Mouse (Mus musculus): ENCODE measurements around the gene Btbd7.

Gene Btbd7

DNA sequence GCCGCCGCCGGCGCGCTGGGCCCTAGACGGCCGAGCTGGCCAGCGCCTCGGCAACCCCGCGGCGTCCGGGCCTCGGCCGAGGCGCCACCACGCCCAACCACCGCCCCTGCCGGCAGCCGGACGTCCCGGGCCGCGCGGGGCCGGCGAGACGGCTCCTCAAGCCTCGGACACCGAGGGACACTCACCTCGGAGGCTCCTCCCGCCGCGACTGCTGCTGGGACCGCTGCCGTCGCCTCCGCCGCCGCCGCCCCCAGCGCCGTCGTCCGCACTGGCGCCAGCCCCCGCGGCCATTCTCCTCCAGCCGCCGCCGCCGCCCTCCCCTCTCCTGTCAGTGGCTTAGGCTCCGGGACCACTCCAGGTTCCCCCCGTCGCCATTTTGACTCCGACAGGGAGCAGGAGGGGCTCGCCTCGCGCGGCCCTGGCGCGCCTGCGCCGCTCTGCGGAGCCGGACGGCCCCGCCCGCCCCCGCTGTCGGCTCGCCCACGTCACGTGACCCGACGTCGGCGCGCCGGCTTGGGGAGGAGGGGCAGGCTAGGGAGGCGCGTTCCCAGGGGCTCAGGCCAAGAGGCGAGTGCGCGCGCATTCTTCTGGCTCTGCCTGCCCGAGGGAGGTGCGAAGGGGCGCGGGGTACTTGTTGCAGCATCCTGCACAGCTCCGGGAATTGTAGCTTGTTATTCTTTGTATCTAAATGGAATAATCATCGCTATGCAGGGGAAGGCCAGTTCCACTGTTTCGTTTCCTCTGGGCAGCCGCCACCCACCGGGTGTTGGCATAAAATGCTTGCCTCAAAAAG lies at the start of gene Btbd7:
TSS of gene Btbd7 (minus strand) at position 441 of the 793 bp plus-strand sequence.
- peak; percentile 96 for DNase-seq (ENCODE audit: low read depth, low spot score)

DNA sequence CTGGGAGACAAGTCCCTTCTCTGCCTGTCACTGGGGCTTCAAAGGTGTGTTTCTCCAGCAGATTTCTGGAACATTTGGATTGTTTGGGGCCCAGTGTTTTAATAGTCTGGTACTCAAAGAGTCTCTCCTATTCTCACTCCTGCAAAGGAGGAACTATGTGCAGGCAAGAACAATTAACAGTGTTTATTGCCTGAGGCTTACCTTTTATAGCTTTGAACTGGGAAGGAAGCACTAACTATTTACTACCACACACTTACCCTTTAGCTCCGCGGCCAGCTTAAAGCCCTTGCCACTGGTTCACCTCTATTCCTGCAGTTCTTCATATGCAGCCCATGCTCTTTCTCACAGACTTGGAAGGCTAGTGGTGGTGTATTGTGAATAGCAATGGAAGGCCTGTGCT lies 37.8 kb upstream of the Btbd7 start:
- no peak for DNase-seq (ENCODE audit: low read depth, low spot score)

DNA sequence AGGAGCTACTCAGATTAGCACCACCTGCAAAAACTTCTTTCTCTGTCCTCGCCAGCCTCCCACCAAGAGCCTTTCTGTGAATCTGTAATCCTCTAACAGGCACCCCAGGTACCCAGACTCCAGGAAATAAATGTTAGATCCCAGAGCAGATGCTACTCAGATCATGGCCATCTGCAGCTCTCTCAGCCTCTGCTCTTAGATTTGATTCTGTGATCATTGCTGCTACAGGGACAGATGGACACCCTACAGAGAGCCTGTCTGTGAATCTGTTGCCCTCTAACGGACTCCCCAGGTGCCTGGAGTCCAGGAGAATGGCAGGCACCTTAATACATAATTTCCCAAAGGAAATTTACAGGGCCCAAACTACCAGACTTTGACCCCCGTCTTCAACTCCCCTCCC lies 29.9 kb upstream of the Btbd7 start:
- DNase-seq (ENCODE audit: low read depth, low spot score), result no peak

DNA sequence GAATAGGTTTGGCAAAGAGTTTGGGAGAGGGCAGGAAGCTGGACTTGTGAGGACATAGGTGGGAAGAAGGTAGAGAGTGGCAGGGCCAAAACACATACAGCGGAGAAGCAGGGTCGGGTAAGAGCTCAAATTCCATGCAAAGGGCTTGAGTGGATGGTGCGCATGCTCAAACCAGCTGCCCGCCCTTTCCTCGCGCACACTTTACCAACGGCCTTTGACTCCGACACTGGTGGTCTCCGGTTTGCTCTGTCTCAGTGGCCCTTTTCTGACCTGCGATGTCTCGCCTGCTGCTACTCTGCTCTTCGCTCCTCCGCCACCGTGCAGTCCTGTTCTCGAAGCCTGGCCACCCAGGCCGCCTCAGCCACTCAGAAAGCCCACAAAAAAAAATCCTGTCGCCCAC lies 20.8 kb upstream of the Btbd7 start, which contains the start of gene Cox8c:
TSS of gene Cox8c (plus strand) at position 226 of the 400 bp plus-strand sequence.
- no peak for DNase-seq (ENCODE audit: low read depth, low spot score)

DNA sequence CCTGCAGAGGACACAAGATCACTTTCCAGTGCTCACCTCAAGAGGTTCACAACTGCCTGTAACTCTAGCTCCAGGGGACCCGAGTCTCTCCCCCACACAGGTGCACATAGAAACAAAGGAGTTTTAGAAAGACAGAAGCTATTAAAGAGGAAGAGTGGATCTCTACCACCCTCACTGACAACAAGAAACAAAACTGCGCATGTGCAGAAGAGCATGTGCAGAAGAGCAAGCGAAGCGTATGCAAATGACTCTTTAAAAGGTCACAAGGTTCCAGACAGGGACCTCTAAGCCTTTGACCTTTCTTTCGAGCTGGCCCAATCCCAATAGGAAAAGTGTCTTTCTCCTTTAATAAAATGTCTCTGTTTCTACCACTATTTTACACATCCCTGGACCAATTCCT lies 10.3 kb upstream of the Btbd7 start:
- no peak for DNase-seq (ENCODE audit: low read depth, low spot score)

DNA sequence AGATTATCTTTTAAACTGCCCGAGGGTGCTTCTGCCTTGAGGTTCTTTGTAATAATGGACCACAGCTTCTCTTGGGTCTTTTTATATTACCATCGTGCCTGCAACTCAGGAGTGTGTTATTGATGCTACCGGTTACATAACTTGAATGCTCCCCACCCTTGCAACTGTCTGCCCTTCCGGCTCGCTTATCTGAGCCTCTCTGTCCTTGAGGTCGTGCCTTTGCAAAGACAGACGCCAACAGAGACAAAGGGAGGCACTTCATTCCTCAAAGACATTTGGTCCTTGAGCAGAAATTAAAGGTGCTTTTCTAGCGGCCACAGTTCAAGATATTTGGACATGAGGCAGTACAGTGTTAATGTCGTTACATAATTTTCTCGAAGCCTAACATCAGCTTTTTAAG lies 9.1 kb upstream of the Btbd7 start:
- no peak for DNase-seq (ENCODE audit: low read depth, low spot score)

DNA sequence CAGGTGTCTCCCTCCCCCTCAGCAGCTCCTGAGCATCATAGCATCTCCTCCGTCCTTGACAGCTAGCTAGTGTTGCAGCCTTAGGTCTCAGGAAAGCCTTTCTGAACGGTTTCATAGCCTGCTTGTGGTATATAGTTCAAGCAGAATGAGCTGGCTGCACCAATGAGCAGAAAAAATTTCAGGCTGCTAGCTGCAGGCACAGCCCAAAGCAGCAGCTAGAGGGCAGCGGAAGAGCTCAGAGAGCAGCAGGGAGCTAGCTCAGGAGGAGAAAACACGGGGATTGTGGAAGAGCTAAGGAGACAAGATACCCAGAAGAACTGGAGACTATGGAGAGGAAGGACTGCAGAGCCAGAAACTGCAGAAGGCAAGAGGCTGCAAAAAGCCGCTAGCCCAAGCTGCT lies 7.5 kb upstream of the Btbd7 start:
- no peak for DNase-seq (ENCODE audit: low read depth, low spot score)

DNA sequence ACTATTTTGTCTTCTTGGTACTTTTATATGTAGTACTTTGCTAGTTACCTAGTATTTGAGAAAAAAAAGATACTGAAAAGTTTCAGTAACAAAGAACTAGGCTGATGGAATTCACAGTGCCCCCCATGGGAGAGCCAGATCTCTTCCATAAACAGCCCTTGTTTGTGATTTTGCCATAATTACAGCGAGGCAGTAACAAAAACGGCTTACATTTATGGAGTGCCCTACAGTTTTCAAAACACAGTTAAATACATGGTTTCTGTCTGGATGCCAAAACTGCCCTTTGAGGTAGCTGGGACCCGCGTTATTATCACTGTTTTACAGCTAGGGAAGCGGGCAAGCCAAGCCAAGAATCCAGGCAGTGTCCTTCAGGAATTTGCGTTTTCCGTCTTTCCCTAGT lies 630 bp upstream of the Btbd7 start:
- DNase-seq (ENCODE audit: low read depth, low spot score), result no peak

DNA sequence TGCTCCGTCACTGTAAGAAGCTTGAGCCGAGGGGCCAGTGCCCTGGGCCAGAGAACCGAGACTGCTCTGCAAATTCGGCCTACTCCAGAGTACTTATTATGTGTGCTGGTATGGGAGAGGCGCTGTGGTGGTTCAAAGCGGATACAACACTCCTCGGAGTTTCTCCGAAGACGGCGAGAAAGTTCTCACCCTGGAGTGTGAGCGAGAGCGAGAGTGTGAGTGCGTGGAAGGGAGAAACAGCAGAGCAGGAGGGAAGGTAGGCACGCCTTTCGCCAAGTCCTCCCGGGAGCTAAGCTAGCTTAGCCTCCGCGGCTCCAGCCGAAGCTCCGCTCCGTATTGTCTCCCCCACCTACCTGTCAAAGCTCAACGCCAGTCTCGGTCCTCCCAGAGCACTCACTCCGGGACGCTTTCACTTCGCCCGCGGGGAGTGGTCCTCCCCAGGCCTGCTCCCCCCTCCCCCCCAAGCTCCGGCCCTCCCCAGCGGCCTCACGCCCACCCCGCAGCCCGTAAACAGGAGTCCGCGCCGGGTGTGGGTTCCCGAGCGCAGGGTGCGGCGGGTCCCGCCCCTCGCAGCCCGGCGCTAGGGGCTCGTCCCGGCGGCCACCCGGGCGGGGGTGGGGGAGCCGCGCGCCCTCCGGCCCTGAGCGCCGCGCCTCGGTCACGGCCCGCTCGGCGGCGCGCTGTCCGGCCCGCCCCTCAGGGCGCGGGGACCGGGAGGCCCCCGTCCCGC lies 805 bp downstream of the Btbd7 start:
- DNase-seq (ENCODE audit: low read depth, low spot score), result peak; percentile 68

DNA sequence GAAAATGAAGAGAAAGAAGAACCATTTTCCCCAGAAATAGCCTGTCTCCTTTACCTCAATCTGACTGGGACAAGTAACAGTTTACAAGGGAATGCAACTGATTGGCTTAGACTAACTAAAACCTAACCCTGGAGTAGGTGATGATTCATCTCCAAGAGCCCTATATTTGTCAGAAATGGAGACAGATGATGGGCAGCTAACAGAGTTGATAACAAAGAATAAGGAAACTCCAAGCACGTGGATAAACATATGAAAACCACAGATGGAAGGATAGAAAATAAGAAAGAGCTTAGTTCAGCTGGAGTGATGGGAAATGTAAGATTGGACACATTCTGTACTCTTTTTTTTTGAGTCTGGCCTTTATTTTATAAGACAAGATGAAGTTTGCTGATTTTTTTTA lies 7.7 kb downstream of the Btbd7 start:
- no peak for DNase-seq (ENCODE audit: low read depth, low spot score)

DNA sequence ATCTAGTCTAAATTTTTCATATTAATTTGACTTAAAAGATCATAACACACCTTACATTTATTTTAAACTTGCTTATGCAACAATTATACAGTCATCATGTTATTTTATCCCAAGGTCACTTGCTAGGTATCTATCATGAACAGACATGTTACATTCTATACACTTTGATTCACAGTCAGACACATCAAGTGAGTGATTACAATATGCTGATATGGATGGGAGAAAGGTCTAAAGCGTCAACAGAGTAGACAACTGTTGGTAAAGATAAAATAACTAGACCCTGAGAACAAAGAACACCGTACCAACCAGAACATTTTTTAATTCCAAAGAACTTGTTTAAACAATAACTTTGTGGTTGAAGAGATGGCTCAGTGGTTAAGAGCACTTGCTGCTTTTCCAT lies 8.5 kb downstream of the Btbd7 start:
- no peak for DNase-seq (ENCODE audit: low read depth, low spot score)

DNA sequence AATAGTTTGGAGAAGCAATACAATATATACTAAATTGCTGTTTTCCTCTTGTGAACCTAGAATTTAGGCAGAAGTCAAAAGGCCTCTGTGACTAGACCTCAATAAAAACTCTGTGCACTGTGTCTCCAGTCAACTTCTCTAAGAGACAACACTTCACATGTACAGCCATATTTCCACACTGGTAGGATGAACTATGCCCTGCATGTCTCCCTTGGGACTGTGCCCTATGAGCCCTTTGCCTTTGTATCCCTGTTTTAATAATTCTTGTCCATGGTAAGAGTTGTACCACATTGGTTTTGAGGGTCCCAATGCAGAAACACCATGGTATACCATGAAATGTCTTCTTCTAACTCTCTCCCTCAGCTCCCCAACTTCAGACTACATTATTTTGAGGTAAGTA lies 17.5 kb downstream of the Btbd7 start:
- DNase-seq (ENCODE audit: low read depth, low spot score), result no peak

DNA sequence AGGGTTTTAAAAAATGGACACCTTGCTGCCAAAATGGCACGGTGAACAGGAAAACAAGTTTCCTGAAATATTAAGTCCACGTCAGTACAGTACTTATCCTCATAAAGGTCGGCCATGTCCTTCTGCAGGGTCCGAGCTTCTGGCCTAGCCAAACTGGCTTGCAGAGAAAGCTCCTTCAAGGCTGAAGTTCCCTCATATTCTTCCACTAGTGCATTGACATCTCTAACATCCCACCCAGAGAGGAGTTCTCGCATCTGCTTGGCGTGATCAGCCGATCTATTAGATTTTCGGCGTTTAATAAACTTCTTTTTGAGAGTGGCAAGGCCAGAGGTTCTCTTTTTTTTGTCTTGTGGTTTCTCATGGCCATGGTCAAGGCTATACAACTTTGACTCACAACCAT lies 40.0 kb downstream of the Btbd7 start:
- no peak for DNase-seq (ENCODE audit: low read depth, low spot score)

DNA sequence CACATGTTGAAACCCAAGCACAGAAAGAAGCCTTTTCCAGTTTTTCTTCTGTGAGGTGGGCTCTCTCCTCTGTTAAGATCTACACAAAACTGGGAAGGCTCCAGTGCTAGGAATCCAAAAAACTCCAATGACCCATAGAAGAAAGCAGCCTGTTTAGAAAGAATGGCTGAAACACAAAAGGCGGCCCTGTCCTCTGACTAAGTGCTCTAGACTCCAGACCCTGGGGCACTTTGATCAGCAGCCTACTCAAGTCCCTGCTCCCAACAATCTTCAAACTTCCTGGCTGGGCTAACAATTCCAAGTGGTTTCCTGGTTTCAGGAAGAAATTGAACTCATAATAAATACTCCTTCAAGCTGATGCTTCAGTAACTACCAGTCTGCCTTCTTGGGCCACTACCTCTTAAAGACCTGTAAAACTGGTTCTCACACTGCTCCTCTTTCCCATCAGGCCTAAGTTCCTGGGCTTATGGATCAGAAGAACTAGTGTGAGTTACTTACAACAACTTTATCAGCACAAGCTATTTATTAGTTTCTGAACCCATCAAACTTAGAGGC lies 45.4 kb downstream of the Btbd7 start:
- DNase-seq (ENCODE audit: low read depth, low spot score), result no peak

DNA sequence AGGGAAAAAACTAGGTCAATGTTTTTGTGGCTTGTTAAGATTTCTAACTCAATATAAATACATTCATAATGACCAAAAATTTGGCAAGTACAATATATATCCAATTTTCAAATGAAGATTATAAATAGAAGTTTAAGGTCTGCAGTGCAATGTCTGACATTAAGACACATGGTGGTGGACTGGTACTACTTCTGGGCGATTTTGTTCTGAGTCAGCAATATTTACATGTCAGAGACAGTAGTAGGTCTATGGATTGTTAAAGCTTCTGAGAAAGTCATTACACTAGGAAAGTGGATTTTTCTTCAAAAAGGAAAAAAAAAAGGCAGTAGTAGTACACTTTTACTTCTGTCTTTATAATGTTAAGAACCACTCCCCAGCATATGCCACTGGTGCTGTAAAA lies 46.4 kb downstream of the Btbd7 start:
- no peak for DNase-seq (ENCODE audit: low read depth, low spot score)

DNA sequence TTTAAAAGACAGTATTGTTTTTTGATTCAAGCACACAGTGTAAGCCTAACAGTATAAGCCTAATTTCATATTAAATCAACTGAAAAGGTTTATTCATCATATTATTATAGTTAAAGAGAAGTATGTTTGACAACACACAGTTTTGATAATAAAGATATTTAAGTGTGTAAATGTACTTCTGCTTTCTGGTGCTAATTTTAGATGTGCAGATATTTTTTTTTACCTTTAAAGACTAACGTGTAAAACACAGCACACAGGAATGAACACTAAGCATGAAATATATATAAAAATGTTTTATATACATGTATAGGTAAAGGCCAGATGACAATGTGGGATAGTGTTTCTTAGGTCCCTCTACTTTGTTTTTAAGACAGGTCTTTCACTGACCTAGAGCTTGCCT lies 51.2 kb downstream of the Btbd7 start:
- DNase-seq (ENCODE audit: low read depth, low spot score), result no peak

DNA sequence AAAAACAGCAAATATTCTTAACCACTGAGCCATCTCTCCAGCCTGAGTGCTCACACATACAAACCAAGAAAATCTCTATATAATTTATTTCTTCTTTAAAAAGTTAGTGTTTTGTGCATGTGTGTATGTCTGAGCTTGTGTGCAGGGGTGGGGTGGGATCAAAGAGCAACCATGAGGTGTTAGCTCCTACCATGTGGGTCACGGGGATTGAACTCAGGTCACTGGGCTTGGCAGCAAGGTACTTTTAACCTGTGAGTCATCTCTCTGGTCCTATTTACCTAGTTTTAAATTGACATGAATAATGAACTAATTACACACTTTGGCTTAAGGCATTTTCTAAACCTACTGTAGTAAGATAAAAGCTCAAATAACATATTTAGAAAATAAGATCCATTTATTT lies 51.9 kb downstream of the Btbd7 start:
- no peak for DNase-seq (ENCODE audit: low read depth, low spot score)

DNA sequence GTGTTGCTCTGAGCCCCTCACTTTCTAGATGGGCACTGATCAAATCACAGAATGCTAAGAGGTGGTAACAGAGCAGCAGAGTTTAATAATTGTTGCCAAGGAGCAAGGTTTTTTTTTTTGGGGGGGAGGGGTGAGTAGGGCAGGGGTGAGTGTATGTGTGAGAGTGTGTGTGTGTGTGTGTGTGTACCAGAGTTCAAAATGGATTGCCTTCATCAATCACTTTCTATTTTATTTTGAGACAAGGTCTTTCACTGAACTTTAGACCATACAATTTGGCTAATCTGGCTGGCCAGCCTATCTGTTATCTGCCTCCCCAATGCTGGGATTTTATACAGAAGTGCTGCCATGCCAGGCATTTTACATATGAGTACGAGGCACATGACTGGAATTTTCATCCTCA lies 63.4 kb downstream of the Btbd7 start:
- DNase-seq (ENCODE audit: low read depth, low spot score), result no peak

DNA sequence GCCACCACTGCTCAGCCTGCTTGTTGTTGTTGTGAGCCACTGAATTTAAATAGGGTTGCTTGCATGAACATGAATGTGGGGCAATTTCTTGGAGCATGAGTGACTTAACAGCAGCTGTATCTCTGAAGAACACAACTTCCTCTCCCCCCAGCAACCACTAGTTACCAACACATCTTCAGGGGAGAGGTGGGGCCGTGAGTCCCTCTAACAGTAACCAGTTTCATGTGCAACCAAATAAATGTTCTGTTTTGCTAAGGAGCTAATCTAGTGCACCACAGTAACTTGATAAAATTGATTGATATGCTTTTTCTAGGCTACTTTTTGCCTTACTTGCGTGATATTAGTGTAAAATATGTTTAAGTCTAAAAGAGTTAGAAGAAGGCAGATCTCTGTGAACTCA lies 78.7 kb downstream of the Btbd7 start:
- DNase-seq (ENCODE audit: low read depth, low spot score), result no peak

DNA sequence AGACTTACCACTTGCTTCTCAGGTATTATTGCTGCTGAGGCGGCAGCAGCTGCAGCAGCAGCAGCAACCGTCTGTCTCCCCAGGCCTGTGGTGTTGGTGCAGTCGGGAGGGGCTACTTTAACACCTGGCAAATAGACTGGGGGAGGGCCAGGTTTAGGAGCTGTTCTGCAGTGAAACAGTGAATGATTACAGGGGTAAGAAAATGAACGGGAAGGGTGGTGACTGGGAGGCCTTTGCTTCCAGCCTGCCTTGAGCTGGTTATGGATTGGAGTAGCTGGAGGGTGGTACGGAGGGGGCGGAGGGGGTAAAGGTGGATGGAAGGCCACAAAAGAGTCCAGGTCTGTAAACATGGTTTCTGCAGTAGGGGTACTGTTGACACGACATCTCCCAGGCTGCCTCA lies 90.3 kb downstream of the Btbd7 start:
- no peak for DNase-seq (ENCODE audit: low read depth, low spot score)

DNA sequence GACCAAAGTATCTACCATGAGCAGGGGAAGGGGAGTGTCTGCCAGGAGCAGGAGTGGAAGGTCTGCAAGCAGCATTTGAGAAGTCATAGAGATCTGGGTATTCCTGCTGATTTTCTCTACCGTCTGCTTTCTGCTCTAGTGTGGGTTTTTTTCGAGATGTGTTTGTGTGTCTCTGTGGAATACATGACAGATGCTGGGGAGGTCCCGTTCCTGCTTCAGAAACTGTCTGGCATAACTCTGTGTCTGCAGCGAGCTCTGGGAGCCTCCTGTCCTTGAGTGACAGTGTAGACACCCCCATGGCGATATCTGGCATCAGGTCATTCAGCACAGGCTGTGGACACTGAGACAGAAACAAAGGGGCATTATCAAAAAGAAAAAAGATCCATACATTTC lies 92.7 kb downstream of the Btbd7 start:
- no peak for DNase-seq (ENCODE audit: low read depth, low spot score)

DNA sequence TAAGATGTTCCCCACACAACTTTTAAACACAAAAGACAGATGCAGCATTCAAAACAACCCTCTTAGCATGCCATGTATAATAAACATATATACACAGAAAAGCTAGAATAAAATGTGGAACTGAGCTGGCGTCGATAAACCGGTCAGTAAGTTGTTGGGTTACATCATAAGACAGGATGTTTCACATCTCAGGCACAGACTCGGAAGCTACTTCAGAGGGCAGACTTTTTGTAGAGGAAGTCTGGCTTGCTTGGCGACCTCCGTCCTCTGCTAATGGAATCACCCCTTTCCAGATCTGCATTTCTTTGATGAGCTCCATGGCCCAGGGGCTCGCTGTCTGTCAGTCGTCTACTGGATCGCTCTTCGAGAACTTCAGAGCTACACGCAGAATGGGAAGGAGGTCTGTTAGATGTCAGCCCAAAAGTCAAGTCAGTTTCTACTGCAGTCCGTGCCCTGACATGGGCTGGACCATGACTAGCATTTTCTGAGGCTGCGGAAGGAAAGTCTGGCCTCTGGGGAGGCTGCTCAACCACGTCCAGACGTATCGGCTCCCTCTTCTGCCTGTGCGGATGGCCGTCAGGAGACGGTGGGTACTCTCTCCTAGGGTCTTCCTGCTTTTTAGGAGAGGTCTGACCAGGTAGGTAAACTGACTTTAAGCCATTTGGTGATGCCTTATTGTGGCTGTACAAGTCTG lies 93.2 kb downstream of the Btbd7 start:
- DNase-seq (ENCODE audit: low read depth, low spot score), result no peak

All from CD4-positive helper T cell, adult 2 months (primary cell).